Mouse (Mus musculus): Measurements from ENCODE around the gene Clec3b. TPM values are rescaled to one million over a fixed set of nuclear protein-coding genes. Genes with fewer than 3 reads are reported as not detected.

Gene Clec3b
- total RNA-seq, 2 experiments from 2014 or later: not detected

Other genes starting within 250 kb of the Clec3b start
- gene Zfp105, start 227.9 kb upstream of the Clec3b start, total RNA-seq (2015): 1.1 and 1.8 TPM in 2 replicates
- gene Zfp105, start 227.9 kb upstream of the Clec3b start, total RNA-seq (2017): 0.16 and 1.5 TPM in 2 replicates
- gene 1110059G10Rik, start 199.9 kb upstream of the Clec3b start, total RNA-seq (2015): 67.0 and 70.8 TPM in 2 replicates
- 39.0 and 45.4 TPM in 2 replicates for gene 1110059G10Rik, start 199.9 kb upstream of the Clec3b start, total RNA-seq (2017)
- gene Kif15, start 199.9 kb upstream of the Clec3b start, total RNA-seq (2015): 122 and 123 TPM in 2 replicates
- gene Kif15, start 199.9 kb upstream of the Clec3b start, total RNA-seq (2017): 396 and 423 TPM in 2 replicates
- 6.4 and 7.9 TPM in 2 replicates for gene Tmem42, start 129.6 kb upstream of the Clec3b start, total RNA-seq (2015)
- 2.1 and 2.2 TPM in 2 replicates for gene Tmem42, start 129.6 kb upstream of the Clec3b start, total RNA-seq (2017)
- gene Tgm4, start 116.2 kb upstream of the Clec3b start, total RNA-seq (2015): not detected in 2 replicates
- gene Tgm4, start 116.2 kb upstream of the Clec3b start, total RNA-seq (2017): 0.15 TPM in 1 of 2 replicates, not detected in the other
- 32.6 and 45.7 TPM in 2 replicates for gene Zdhhc3, start 37.7 kb upstream of the Clec3b start, total RNA-seq (2015)
- gene Zdhhc3, start 37.7 kb upstream of the Clec3b start, total RNA-seq (2017): 33.0 and 39.0 TPM in 2 replicates
- 38.2 and 44.3 TPM in 2 replicates for gene Exosc7, start 37.7 kb upstream of the Clec3b start, total RNA-seq (2015)
- 39.0 and 40.2 TPM in 2 replicates for gene Exosc7, start 37.7 kb upstream of the Clec3b start, total RNA-seq (2017)
- not detected in 2 replicates for gene Cdcp1, start 65.1 kb downstream of the Clec3b start, total RNA-seq (2015)
- not detected in 2 replicates for gene Cdcp1, start 65.1 kb downstream of the Clec3b start, total RNA-seq (2017)
- gene Tmem158, start 109.8 kb downstream of the Clec3b start, total RNA-seq (2015): 0.22 TPM in 1 of 2 replicates, not detected in the other
- gene Tmem158, start 109.8 kb downstream of the Clec3b start, total RNA-seq (2017): not detected in 2 replicates
- gene Lars2, start 216.0 kb downstream of the Clec3b start, total RNA-seq (2015): 2,599 and 2,847 TPM in 2 replicates
- gene Lars2, start 216.0 kb downstream of the Clec3b start, total RNA-seq (2017): 12.8 and 16.2 TPM in 2 replicates

Measured in megakaryocyte, adult 5-6 weeks (primary cell).